In the genomic region with DNA sequence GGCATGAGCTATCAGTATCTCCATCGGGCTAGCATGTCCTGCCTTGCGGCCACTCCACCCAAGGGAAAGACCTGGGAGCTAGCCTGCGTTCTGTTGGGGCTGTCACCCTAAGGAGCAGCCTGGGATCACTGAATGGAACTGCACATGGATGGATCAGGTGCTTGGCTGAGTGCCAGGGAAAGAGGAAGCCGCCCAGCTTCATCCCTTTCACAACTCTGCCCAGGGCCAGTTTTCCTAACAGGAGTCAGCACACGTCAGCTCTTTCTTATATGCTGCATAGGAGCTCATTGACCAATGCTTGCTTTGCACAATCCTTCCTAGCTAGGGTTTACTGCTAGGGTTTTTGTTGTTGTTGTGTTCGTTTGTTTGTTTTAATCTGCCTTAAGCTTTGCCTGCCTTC, we compare ENCODE assay signal across 17 mouse cellular contexts.
DNase-seq lines count a peak whose midpoint lies in the region; ATAC-seq and TF ChIP-seq lines count a peak whose summit lies in the region.
"Had no signal": no experiment of that assay in that cellular context is flagged by ENCODE, and none has a peak within 500 bp of the region (broad histone marks: within the 10 kb centered on the region; RNA-seq: fewer than 3 reads in every experiment).

No protein-coding gene starts in this region.

- H3K9ac ChIP-seq in kidney, embryonic 15.5 days: no peak overlapping the region
- H3K9ac ChIP-seq in intestine, postnatal 0 days (ENCODE audit: low read depth, low read length): no peak overlapping the region
- H3K9ac ChIP-seq: forebrain, embryonic 12.5 days; heart, embryonic 15.5 days; hindbrain, embryonic 12.5 days; lung, embryonic 14.5 days had no signal

- no peak for ATAC-seq in cerebellum, adult (ENCODE audit: insufficient number of reproducible peaks, low FRiP score, low TSS enrichment)
- ATAC-seq in kidney, embryonic 15.5 days (replicated peaks; ENCODE audit: low FRiP score): no peak
- ATAC-seq in intestine, postnatal 0 days: peak; percentile 54; the same call in 1 of the 2 replicates
- ATAC-seq: CD4-positive, CD25-positive, alpha-beta regulatory T cell, adult 4 months; midbrain, embryonic 16.5 days had no signal

- TF ChIP-seq CTCF in intestine, postnatal 0 days (IDR thresholded peaks at IDR 0.05; ENCODE audit: low read depth): no peak

- 78% methylated on average over 6 of the region's 6 CpGs for WGBS in kidney, embryonic 15.5 days
- 59% methylated on average over 6 of the region's 6 CpGs for WGBS in intestine, postnatal 0 days

- peaks cover 16% of the 10 kb centered on the region for H3K4me1 ChIP-seq in kidney, embryonic 15.5 days
- H3K4me1 ChIP-seq in intestine, postnatal 0 days (replicated peaks; ENCODE audit: control insufficient read depth, insufficient read depth, low read length): no peaks in the 10 kb centered on the region; the same call in 1 of the 2 replicates
- H3K4me1 ChIP-seq: forebrain, embryonic 12.5 days; heart, embryonic 15.5 days; hindbrain, embryonic 12.5 days had no signal

- H3K4me2 ChIP-seq in kidney, embryonic 15.5 days: no peak overlapping the region
- H3K4me2 ChIP-seq in intestine, postnatal 0 days (replicated peaks; ENCODE audit: low read depth): no peak overlapping the region
- H3K4me2 ChIP-seq: forebrain, embryonic 12.5 days; heart, embryonic 15.5 days; hindbrain, embryonic 12.5 days; lung, embryonic 14.5 days had no signal

- no peaks in the 10 kb centered on the region for H3K36me3 ChIP-seq in kidney, embryonic 15.5 days
- H3K36me3 ChIP-seq in intestine, postnatal 0 days (ENCODE audit: control insufficient read depth, insufficient read depth): no peaks in the 10 kb centered on the region
- H3K36me3 ChIP-seq: forebrain, embryonic 12.5 days; G1E; heart, embryonic 15.5 days; hindbrain, embryonic 12.5 days had no signal

- no peaks in the 10 kb centered on the region for H3K27me3 ChIP-seq in kidney, embryonic 15.5 days
- H3K27me3 ChIP-seq in intestine, postnatal 0 days (replicated peaks; ENCODE audit: control insufficient read depth, insufficient read depth, low read length): no peaks in the 10 kb centered on the region
- H3K27me3 ChIP-seq: forebrain, embryonic 12.5 days; heart, embryonic 15.5 days; hindbrain, embryonic 12.5 days had no signal

- H3K9me3 ChIP-seq in kidney, embryonic 15.5 days (replicated peaks): no peaks in the 10 kb centered on the region
- H3K9me3 ChIP-seq in intestine, postnatal 0 days (ENCODE audit: control insufficient read depth): no peaks in the 10 kb centered on the region
- H3K9me3 ChIP-seq: forebrain, embryonic 12.5 days; G1E; heart, embryonic 15.5 days; hindbrain, embryonic 12.5 days had no signal

- DNase-seq in cerebellum, postnatal 10 days: peak; percentile 55 to 58
- peak; percentile 47 for DNase-seq in kidney, adult 18-20 months
- DNase-seq in kidney, postnatal 4 days: peak; percentile 20 to 55
- no peak for DNase-seq in lung, postnatal 14 days
- no peak for DNase-seq in natural killer cell, adult 2 months (ENCODE audit: low spot score in 2 of 2)
- DNase-seq: gastrocnemius, postnatal 36 days; liver; lung, embryonic 14.5 days had no signal

- H3K27ac ChIP-seq in kidney, embryonic 15.5 days: no peak overlapping the region
- H3K27ac ChIP-seq in intestine, postnatal 0 days (ENCODE audit: low read depth, low read length): no peak overlapping the region
- H3K27ac ChIP-seq: forebrain, embryonic 12.5 days; heart, embryonic 15.5 days; hindbrain, embryonic 12.5 days had no signal

- H3K4me3 ChIP-seq in kidney, embryonic 15.5 days (replicated peaks): no peak overlapping the region
- no peak overlapping the region for H3K4me3 ChIP-seq in intestine, postnatal 0 days (ENCODE audit: low read depth, low read length)
- H3K4me3 ChIP-seq: forebrain, embryonic 12.5 days; heart, embryonic 15.5 days; hindbrain, embryonic 12.5 days had no signal

Comparison
In these comparisons a context has a peak if more than half of its experiments do, and no peak if none do; other contexts are left out.
1. DNase-seq: peak in cerebellum, postnatal 10 days (2 of 2), kidney, adult 18-20 months (single experiment) and kidney, postnatal 4 days (2 of 2); none in lung, postnatal 14 days (single experiment) and natural killer cell, adult 2 months (0 of 2).